Mouse (Mus musculus) ES-Bruce4 (cell line): ENCODE results near the gene Rbm38. TPM values are rescaled to one million over a fixed set of nuclear protein-coding genes. Genes with fewer than 3 reads are reported as not detected.

ENCODE experiments used
- H3K27ac ChIP-seq: 2 replicates; pipeline ENCODE4 v1.5.1; 2012; ENCODE audit warnings: low read length, inconsistent platforms; ENCODE audit not compliant: insufficient read depth
- H3K27me3 ChIP-seq: 2 replicates; pipeline ENCODE4 v1.6.1; 2012; ENCODE audit warnings: mild to moderate bottlenecking, low read length, inconsistent platforms; ENCODE audit not compliant: control insufficient read depth, poor library complexity, insufficient read depth, severe bottlenecking
- H3K36me3 ChIP-seq: 2 replicates; pipeline ENCODE4 v1.6.1; 2012; ENCODE audit warnings: inconsistent platforms, mild to moderate bottlenecking, low read length, moderate library complexity; ENCODE audit not compliant: control insufficient read depth, poor library complexity, insufficient read depth, severe bottlenecking
- H3K4me1 ChIP-seq: one replicate; pipeline ENCODE4 v1.8.1; 2011; ENCODE audit warnings: low read length; ENCODE audit not compliant: control insufficient read depth, insufficient read depth
- H3K4me3 ChIP-seq: 2 replicates; pipeline ENCODE4 v1.5.1; 2011; ENCODE audit warnings: low read depth, mild to moderate bottlenecking, low read length
- H3K9ac ChIP-seq: 2 replicates; pipeline ENCODE4 v1.6.1; 2012; ENCODE audit warnings: low read depth, mild to moderate bottlenecking, inconsistent platforms; ENCODE audit not compliant: poor library complexity, severe bottlenecking
- H3K9me3 ChIP-seq: replicated peaks from 2 replicates; pipeline ENCODE4 v1.6.1; 2012; ENCODE audit warnings: mild to moderate bottlenecking, low read length, inconsistent platforms; ENCODE audit not compliant: control insufficient read depth, poor library complexity, insufficient read depth, severe bottlenecking
- CTCF ChIP-seq: IDR thresholded peaks from one replicate; pipeline ENCODE4 v1.8.1; 2011; ENCODE audit warnings: low read depth, low read length
- EP300 ChIP-seq: IDR thresholded peaks from 2 replicates; pipeline ENCODE4 v1.6.1; 2011; ENCODE audit warnings: low read depth, low read length; ENCODE audit not compliant: insufficient read depth
- POLR2A ChIP-seq: IDR thresholded peaks from one replicate; pipeline ENCODE4 v1.8.1; 2011; ENCODE audit warnings: low read length; ENCODE audit not compliant: insufficient read depth
- polyA plus RNA-seq: library from polyadenylated mRNA; stranded (reverse); fragments of >200 nt; gene quantifications from 2 replicates; pipeline ENCODE4 v1.2.4, GENCODE M21; 2011; ENCODE audit warnings: low read depth; ENCODE audit not compliant: missing spikeins, insufficient read depth, insufficient read length

Gene Rbm38
- polyA plus RNA-seq, 1 experiment: 84.9 TPM

DNA sequence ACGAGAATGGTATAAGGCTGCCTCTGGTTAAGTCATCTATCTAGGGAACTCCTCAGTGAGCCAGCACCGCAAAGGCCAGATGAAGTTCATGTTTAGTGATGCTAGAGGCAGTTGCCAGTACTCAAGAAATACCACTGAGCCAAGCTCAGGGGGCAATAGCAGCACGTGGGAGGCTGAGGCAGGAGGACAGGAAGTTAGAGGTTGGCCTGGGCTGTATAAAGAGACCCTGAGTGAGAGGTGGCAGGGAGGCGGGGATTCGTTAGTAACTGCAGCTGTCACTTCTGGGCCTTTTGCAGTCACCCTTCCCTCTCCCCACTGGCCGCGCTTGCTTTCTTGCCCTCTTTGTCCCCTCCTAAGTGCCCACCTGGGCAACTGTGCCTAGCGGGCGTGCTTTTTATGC is 976 bp upstream of the Rbm38 start:
- TF ChIP-seq CTCF (no peak), POLR2A (no peak), EP300 (no peak)
- no peaks in the 10 kb centered on the region for H3K27me3 ChIP-seq
- H3K9ac ChIP-seq: no peak overlapping the region
- H3K36me3 ChIP-seq: peaks cover 9% of the 10 kb centered on the region
- H3K27ac ChIP-seq: no peak overlapping the region
- H3K4me3 ChIP-seq: peak overlapping the region; percentile 51
- H3K9me3 ChIP-seq: no peaks in the 10 kb centered on the region
- H3K4me1 ChIP-seq: peaks cover 6% of the 10 kb centered on the region

DNA sequence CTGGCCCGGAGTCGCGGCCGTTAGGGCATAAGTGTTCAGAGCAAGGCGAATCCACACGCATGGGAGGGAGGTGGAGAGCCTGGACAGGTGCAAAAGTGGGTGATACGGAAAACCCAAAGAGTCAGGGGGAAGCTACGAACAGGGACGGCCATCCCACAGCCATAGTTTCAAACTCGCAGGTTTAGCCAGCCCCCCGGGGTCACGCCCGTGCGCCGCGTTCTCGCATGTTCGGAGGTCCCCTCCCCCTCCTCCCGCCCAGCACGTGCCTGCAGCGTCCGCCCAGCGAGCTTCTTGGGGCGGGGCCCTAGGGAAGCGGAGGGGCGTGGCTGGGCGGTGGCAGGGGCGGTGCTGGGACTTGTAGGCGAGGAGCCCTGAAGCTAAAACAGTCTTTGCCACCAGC is 508 bp upstream of the Rbm38 start:
- TF ChIP-seq EP300 (peak; percentile 65), CTCF (no peak)
- Histone ChIP-seq H3K36me3 (peaks cover 10% of the 10 kb centered on the region), H3K27ac (no peak overlapping the region), H3K4me1 (peaks cover 6% of the 10 kb centered on the region), H3K4me3 (peak overlapping the region; percentile 51), H3K9me3 (no peaks in the 10 kb centered on the region), H3K27me3 (no peaks in the 10 kb centered on the region), H3K9ac (no peak overlapping the region)

DNA sequence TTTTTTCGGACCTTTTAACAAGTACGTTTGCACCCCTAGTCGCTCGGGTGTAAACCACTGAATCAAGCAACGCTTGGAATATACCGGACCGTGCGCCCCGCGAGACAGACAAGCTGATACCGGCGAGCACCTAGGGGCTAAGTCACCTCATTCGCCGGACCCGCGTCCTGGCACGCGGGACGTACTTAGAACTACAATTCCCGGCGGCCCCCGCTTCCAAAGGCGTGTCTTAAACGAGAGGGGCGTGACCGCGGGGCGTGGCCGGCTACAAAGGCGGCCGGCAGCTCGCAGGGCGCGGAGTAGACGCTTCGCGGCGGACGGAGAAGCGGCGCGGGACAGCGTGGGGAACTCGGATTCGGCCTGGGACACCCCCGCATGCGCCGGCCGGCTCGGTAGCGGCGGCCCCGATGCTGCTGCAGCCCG is 1.3 kb downstream of the Rbm38 start:
- Histone ChIP-seq H3K9me3 (no peaks in the 10 kb centered on the region), H3K9ac (peak overlapping the region; percentile 69), H3K4me1 (peaks cover 6% of the 10 kb centered on the region), H3K4me3 (peak overlapping the region; percentile 87), H3K27ac (no peak overlapping the region), H3K27me3 (no peaks in the 10 kb centered on the region), H3K36me3 (peaks cover 9% of the 10 kb centered on the region)
- no peak for TF ChIP-seq CTCF
- TF ChIP-seq POLR2A: peak; percentile 70
- no peak for TF ChIP-seq EP300

DNA sequence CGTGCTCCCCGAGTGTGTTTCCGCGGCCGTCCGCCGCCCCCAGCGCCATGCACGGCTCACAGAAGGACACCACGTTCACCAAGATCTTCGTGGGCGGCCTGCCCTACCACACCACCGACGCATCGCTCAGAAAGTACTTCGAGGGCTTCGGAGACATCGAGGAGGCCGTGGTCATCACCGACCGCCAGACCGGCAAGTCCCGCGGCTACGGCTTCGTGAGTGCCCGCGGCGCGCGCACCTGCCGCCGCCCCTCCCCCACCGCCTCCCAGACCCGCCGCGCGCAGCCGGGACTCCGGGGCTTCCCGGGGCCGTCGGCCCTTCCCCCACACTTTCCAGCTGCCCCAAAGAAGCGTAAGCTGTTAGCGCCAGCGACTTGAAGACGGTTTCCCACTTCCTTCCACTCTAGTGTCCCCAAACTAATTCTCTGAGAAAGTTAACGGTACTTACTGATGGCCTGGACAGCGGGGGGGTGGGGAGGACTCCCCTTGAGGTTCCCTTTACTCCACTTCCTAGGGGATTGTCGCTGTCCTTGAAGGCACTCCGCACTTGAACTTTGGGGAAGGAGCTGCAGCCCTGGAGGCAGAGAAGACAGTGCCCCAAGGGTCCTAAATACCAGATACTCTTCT is 1.9 kb downstream of the Rbm38 start:
- H3K9ac ChIP-seq: peak overlapping the region; percentile 69

DNA sequence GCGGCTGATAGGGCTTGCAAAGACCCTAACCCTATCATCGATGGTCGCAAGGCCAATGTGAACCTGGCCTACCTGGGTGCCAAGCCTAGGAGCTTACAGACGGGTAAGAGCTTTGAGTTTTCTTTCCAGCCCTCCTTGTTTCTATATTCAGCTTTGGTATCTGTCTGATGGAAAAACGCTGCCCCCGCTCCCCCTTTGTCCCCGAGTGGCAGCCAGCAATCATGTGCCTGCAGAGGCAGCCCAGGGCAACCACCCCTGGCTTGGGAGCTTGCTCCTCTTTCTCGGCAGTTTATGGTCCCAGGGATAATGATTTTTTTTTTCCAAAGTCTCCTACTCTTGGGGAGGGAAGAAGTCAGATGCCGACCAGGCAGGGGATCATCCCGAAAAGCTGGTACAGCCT is 2.5 kb downstream of the Rbm38 start:
- H3K27ac ChIP-seq: no peak overlapping the region
- H3K9me3 ChIP-seq: no peaks in the 10 kb centered on the region
- TF ChIP-seq CTCF (no peak), POLR2A (no peak), EP300 (no peak)
- H3K4me1 ChIP-seq: peaks cover 6% of the 10 kb centered on the region
- peaks cover 15% of the 10 kb centered on the region for H3K36me3 ChIP-seq
- peak overlapping the region; percentile 69 for H3K9ac ChIP-seq
- H3K27me3 ChIP-seq: no peaks in the 10 kb centered on the region
- peak overlapping the region; percentile 87 for H3K4me3 ChIP-seq

More for the DNA sequence above, 1.9 kb downstream of the Rbm38 start:
- Histone ChIP-seq H3K9me3 (no peaks in the 10 kb centered on the region), H3K27ac (no peak overlapping the region), H3K4me3 (peak overlapping the region; percentile 87), H3K4me1 (peaks cover 6% of the 10 kb centered on the region), H3K36me3 (peaks cover 9% of the 10 kb centered on the region), H3K27me3 (no peaks in the 10 kb centered on the region)
- TF ChIP-seq POLR2A: no peak
- TF ChIP-seq EP300: no peak
- no peak for TF ChIP-seq CTCF

DNA sequence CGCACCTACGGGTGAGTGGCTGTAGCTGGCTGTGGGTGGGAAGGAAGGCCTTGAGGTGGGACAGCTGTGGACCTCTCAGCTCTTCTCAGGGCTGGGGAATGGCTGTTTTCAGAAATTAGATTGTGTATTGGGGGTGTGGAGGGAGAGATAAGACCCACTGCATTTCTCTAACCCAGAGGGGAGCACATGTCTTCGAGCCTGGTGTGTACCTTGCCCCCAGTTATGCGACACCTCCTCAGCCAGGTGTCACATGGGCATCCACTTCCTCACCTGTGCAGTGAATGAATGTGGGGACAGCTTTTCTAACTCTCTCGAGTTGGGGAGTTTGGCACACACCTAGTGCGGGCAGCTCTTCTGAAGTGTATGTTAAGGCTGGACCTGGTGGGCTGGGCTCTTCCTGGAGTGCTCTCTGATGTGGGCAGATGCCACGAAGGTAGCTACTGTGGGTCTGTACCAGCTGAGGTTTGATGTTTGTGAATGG is 3.1 kb downstream of the Rbm38 start:
- H3K27ac ChIP-seq: no peak overlapping the region
- H3K4me1 ChIP-seq: peaks cover 6% of the 10 kb centered on the region
- TF ChIP-seq POLR2A: no peak
- peak overlapping the region; percentile 87 for H3K4me3 ChIP-seq
- H3K9me3 ChIP-seq: no peaks in the 10 kb centered on the region
- no peaks in the 10 kb centered on the region for H3K27me3 ChIP-seq
- H3K36me3 ChIP-seq: peaks cover 17% of the 10 kb centered on the region
- H3K9ac ChIP-seq: 0 out of 2 replicates have a peak overlapping the region, but pooled peaks have one; percentile 69
